Mouse (Mus musculus) lung, embryonic 14.5 days (tissue): ENCODE data around the gene Gcnt2. TPM values are rescaled to one million over a fixed set of nuclear protein-coding genes. Genes with fewer than 3 reads are reported as not detected.
"Not testable (repeated sequence)": the region's sequence is repeated elsewhere in the genome, so short reads cannot be mapped to it uniquely, and the experiment has no call there.

ENCODE experiments used
- ATAC-seq: fragments of 200-750 bp; cut with Nextera tagmentation; 2 replicates; pipeline ENCODE4 v1.8.0; 2017; ENCODE audit warnings: mild to moderate bottlenecking, moderate TSS enrichment, moderate library complexity; ENCODE audit not compliant: insufficient read depth
- DNase-seq: peaks from one replicate; pipeline ENCODE4 v3.0.0-alpha.2; 2015
- H3K27ac ChIP-seq: fragments of 300-500 bp; sonication (generic); 2 replicates; pipeline ENCODE4 v1.5.1; 2014; ENCODE audit warnings: low read depth, mild to moderate bottlenecking, moderate library complexity
- H3K27me3 ChIP-seq: fragments of 300-500 bp; sonication (generic); 2 replicates; pipeline ENCODE4 v1.6.1; 2014; ENCODE audit warnings: low read length, control low read depth; ENCODE audit not compliant: insufficient read depth
- H3K36me3 ChIP-seq: fragments of 300-500 bp; sonication (generic); 2 replicates; pipeline ENCODE4 v1.6.1; 2014; ENCODE audit warnings: control low read depth; ENCODE audit not compliant: insufficient read depth
- H3K4me1 ChIP-seq: fragments of 300-500 bp; sonication (generic); 2 replicates; pipeline ENCODE4 v1.6.1; 2014; ENCODE audit warnings: antibody characterized with exemption, control low read depth; ENCODE audit not compliant: insufficient read depth
- H3K4me2 ChIP-seq: fragments of 300-500 bp; sonication (generic); 2 replicates; pipeline ENCODE4 v1.6.1; 2014; ENCODE audit warnings: mild to moderate bottlenecking
- H3K4me3 ChIP-seq: fragments of 300-500 bp; sonication (generic); 2 replicates; pipeline ENCODE4 v1.5.1; 2014; ENCODE audit warnings: low read depth, low read length
- H3K9ac ChIP-seq: fragments of 300-500 bp; sonication (generic); 2 replicates; pipeline ENCODE4 v1.6.1; 2014
- H3K9me3 ChIP-seq: fragments of 300-500 bp; sonication (generic); 2 replicates; pipeline ENCODE4 v1.6.1; 2016; ENCODE audit warnings: low read depth, low read length, control low read depth
- CTCF ChIP-seq: IDR thresholded peaks from 2 replicates; pipeline ENCODE4 v1.5.1; 2016; ENCODE audit warnings: antibody characterized with exemption, low read depth
- WGBS: fragments of 180-500 bp; shearing (Covaris S2); extraction: QIAGEN DNeasy Blood & Tissue Kit; methylation state at CpG from one replicate; pipeline ENCODE4 v1.1.7; 2014; 5-methylcytosine and 5-hydroxymethylcytosine counted together
- polyA plus RNA-seq: library from polyadenylated mRNA; unstranded; fragments of >200 nt; fragmentation: Nextera tagmentation; extraction: Ambion mirVana; gene quantifications from 2 replicates; pipeline ENCODE4 v1.2.1, GENCODE M21; 2014

Gene Gcnt2
- polyA plus RNA-seq, 1 experiment from 2014 or later, result 2.5 TPM

DNA sequence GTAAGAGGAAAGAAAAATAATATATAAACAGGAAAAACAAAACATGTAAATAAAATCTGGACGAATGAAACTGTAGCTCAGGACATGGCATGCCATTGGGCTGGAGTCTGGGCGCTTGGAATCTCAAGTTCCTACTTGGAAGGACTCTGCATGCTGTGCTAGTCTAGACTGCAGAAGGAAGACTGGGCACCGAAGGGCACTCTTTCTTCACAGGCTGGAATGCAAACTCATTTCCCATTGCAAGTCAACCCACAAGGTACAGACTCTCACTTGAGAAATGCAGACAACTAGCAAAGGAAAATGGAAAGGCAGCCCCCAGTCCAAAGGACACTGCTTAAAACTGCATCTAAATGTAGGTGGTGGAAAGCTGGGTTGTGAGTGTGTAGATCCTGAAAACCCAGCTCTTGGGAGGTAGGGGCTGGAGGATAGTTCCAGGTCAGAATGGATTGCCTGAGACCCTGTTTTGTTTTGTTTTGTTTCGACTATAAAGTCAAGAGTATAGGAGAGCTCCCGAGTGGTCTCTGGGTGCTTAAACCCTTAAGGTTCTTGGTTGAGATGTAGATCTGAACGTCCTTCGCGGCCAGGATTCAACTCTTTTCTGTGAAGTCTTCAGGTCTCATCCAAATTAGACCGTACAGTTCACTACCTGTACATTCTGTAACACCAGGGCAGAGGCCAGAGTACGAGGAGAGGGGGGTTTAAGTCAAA, 26.5 kb downstream of the Gcnt2 start:
- Histone ChIP-seq H3K9ac (peak overlapping the region; percentile 49; the same call in 1 of the 2 replicates), H3K27ac (no peak overlapping the region), H3K27me3 (no peaks in the 10 kb centered on the region), H3K4me3 (no peak overlapping the region; the same call in 1 of the 2 replicates), H3K4me2 (peak overlapping the region; percentile 66), H3K4me1 (no peaks in the 10 kb centered on the region; the same call in 1 of the 2 replicates), H3K36me3 (no peaks in the 10 kb centered on the region), H3K9me3 (no peaks in the 10 kb centered on the region)
- DNase-seq (no peak), ATAC-seq (no peak)
- TF ChIP-seq CTCF, result no peak
- WGBS, result 39% methylated on average over 10 of the region's 10 CpGs

DNA sequence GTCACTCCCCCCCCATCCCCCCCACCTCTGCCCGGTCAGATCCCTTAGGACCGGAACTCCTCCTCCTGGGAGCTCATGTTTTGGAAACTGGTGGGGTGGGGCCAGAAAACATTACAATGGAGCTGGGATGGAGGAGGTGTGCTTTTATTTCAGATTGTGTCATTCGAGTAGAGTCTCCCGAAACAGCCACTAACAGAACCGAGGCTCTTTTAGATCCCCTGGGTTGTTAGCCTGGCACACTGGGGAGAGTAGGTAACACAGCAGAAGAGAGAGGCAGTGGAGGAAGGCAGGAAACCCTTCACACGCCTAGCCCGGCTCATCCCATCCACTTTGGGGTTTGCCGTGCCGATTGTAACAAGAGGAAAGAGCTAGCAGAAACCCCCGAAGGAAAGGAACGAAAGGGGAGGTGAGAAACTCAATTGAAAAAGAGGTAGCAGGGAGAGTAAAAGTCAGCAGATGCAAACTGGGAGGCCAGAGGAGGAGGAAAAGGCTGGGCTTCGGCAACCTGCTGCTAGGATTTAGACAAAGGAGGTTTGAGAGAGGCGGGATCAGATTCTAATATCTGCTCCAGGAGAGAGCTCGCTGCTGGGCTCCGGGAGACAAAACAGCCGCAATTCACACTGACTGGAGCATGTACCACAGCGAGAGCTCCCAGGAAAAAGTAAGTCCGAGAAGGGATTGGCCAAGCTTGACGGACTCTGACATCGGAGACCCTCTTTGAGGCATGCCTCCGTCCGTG, 27.3 kb downstream of the Gcnt2 start:
- Histone ChIP-seq H3K4me2 (peak overlapping the region; percentile 66), H3K36me3 (no peaks in the 10 kb centered on the region), H3K9ac (peak overlapping the region; percentile 49), H3K4me3 (peak overlapping the region; percentile 29), H3K9me3 (no peaks in the 10 kb centered on the region), H3K27me3 (no peaks in the 10 kb centered on the region), H3K27ac (no peak overlapping the region), H3K4me1 (no peaks in the 10 kb centered on the region; the same call in 1 of the 2 replicates)
- WGBS, result 3% methylated on average over 22 of the region's 22 CpGs
- peak; percentile 38; the same call in 1 of the 2 replicates for ATAC-seq
- TF ChIP-seq CTCF, result no peak
- DNase-seq, result peak; percentile 50

DNA sequence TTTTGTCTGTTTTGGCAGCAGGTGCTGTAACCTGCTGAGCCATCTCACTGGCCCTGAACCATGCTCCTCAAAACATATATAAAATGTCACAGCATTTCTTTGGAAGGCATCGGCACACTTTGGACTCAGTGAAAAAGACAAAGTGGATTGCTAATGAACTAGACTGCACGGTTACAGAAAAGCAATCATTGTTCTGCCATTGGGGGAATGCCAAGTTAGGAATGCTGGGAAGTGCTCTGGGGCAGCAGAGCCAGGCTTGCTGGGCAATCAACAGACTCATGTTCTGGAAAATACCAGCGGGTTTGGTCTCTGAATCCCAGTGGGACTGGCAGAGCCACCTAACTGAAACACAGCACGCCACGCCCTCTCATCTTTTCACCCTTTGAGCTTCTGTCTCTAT, 31.0 kb downstream of the Gcnt2 start:
- Histone ChIP-seq H3K4me2 (no peak overlapping the region), H3K9me3 (no peaks in the 10 kb centered on the region), H3K27me3 (no peaks in the 10 kb centered on the region), H3K27ac (no peak overlapping the region), H3K9ac (no peak overlapping the region), H3K36me3 (no peaks in the 10 kb centered on the region), H3K4me1 (no peaks in the 10 kb centered on the region; the same call in 1 of the 2 replicates), H3K4me3 (no peak overlapping the region)
- no peak for ATAC-seq
- no peak for TF ChIP-seq CTCF
- 75% methylated on average over 5 of the region's 5 CpGs for WGBS
- no peak for DNase-seq

DNA sequence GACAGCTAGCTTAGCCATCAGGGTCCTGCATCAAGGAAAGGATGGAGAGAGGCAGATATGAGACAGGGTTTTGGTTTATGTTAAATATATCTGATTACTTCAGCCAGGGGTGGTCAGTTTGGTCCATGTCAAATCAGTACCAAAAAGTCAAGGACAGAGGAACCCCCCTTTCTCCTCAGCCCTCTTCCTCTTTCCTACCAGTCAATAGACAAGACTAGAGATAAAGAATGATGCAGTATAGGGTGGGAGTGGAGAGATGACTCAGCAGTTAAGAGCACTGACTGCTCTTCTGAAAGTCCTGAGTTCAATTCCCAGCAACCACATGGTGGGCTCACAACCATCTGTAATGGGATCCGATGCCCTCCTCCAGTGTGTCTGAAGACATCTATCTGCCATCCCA, 31.8 kb downstream of the Gcnt2 start:
- not testable (repeated sequence) for H3K4me2 ChIP-seq, H3K4me1 ChIP-seq, ATAC-seq, H3K9me3 ChIP-seq, H3K27ac ChIP-seq, H3K4me3 ChIP-seq, H3K9ac ChIP-seq, H3K36me3 ChIP-seq, DNase-seq, H3K27me3 ChIP-seq
- 96% methylated on average over 1 of the region's 1 CpGs for WGBS

DNA sequence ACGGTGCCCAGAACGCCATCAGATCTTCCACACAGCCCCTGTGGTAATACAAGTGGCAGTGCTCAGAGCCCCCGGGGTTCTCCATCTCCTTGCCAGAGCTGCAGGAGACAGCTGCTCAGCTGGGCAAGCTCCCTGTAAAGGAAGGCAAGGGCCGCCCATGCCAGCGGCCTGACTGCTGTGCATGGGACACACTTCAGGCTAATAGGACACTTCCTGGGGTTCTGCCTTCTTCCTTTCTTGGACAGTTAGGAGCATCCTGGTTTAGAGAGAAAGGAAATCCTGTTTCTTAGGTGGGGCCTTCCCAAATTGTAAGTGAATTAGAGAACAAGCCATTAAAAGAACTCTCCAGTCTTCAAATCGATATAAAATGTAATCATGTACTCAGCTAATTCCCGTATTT, 32.5 kb downstream of the Gcnt2 start:
- no peaks in the 10 kb centered on the region for H3K9me3 ChIP-seq
- H3K27me3 ChIP-seq, result no peaks in the 10 kb centered on the region
- H3K4me2 ChIP-seq, result no peak overlapping the region
- TF ChIP-seq CTCF, result no peak
- no peaks in the 10 kb centered on the region for H3K36me3 ChIP-seq
- no peak overlapping the region for H3K4me3 ChIP-seq
- H3K9ac ChIP-seq, result no peak overlapping the region
- no peak overlapping the region for H3K27ac ChIP-seq
- WGBS, result 75% methylated on average over 7 of the region's 7 CpGs
- no peak for DNase-seq
- no peaks in the 10 kb centered on the region; the same call in 1 of the 2 replicates for H3K4me1 ChIP-seq
- no peak for ATAC-seq

DNA sequence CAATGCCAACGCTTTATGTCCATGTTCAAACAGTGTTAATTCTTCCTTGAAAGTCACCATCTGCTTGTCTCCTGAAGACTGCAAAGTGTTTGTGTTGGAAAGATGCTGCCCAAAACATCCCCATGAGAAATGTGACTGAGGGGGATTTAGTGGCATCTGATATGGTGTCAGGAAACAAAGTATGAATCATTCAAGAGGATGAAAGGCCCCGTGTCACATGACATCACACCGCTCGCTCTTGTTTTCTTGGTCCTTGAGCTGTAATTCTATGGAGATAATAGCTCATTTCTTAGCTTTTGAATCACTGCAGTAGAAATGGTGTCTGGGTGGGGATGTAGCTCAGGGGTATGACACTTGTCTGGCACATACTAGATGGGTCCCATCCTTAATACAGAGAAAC, 33.0 kb downstream of the Gcnt2 start:
- Histone ChIP-seq H3K9ac (no peak overlapping the region), H3K27me3 (no peaks in the 10 kb centered on the region), H3K4me1 (no peaks in the 10 kb centered on the region), H3K4me2 (no peak overlapping the region), H3K36me3 (no peaks in the 10 kb centered on the region), H3K27ac (no peak overlapping the region), H3K9me3 (no peaks in the 10 kb centered on the region), H3K4me3 (no peak overlapping the region)
- ATAC-seq (no peak), DNase-seq (no peak)
- TF ChIP-seq CTCF, result no peak
- WGBS, result 62% methylated on average over 4 of the region's 4 CpGs

DNA sequence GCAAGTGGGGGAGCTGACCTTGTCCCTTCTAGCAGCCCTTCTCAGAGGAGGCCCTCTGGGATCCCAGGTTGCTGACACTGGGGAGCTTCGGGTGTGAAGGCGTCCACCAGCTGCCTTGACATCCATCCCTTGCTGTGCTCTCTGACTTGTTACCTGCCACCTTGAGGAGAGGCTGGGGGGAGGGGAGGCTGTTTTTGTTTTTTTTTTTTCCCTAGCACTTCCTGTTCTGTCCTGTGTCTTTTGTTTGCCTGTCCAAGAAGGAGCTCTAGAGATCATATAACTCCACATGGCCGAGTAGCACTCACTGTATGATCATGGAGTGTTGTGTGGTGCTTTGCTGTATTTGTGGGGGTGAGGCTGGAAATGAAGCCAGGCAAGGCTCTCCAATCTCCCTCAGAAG, 34.0 kb downstream of the Gcnt2 start:
- DNase-seq (no peak), ATAC-seq (no peak)
- H3K4me3 ChIP-seq, result no peak overlapping the region
- no peak for TF ChIP-seq CTCF
- no peaks in the 10 kb centered on the region for H3K9me3 ChIP-seq
- 62% methylated on average over 3 of the region's 3 CpGs for WGBS
- no peaks in the 10 kb centered on the region for H3K27me3 ChIP-seq
- no peak overlapping the region for H3K4me2 ChIP-seq
- H3K36me3 ChIP-seq, result no peaks in the 10 kb centered on the region
- no peak overlapping the region for H3K27ac ChIP-seq
- no peaks in the 10 kb centered on the region for H3K4me1 ChIP-seq
- no peak overlapping the region for H3K9ac ChIP-seq

DNA sequence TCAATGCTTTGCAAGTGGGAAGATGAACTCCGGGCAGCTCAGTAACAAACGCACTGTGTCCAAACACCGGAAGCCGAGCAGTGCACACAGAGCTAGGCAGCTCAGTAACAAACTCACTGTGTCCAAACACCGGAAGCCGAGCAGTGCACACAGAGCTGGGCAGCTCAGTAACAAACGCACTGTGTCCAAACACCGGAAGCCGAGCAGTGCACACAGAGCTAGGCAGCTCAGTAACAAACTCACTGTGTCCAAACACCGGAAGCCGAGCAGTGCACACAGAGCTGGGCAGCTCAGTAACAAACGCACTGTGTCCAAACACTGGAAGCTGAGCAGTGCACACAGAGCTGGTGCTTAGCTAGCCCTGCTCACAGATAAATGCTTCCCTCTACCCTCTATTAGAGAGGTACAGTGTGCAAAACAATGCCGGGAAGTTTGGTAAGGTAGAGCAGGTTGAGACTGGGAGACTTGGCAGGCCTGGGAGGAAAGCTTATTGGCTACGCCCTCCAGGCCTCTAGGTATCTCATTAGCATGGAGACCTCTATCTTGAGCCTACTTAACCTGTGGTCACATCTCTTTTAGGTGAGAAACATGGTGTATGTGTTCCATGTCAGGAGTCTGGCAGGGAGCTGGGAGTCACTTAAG, 38.6 kb downstream of the Gcnt2 start:
- not testable (repeated sequence) for ATAC-seq, H3K27ac ChIP-seq, H3K36me3 ChIP-seq, DNase-seq, H3K4me2 ChIP-seq, H3K4me3 ChIP-seq, H3K27me3 ChIP-seq, H3K9me3 ChIP-seq, H3K4me1 ChIP-seq, H3K9ac ChIP-seq
- WGBS, result 67% methylated on average over 14 of the region's 14 CpGs
